9 mouse cellular contexts compared by ENCODE assay signal in genomic region chr13:21253986-21254385, GRCm38 (mm10). TPM values are rescaled to one million over a fixed set of nuclear protein-coding genes. Genes with fewer than 3 reads are reported as not detected.
DNase-seq lines count a peak whose midpoint lies in the region; ATAC-seq and TF ChIP-seq lines count a peak whose summit lies in the region.
"Had no signal": no experiment of that assay in that cellular context is flagged by ENCODE, and none has a peak within 500 bp of the region (broad histone marks: within the 10 kb centered on the region; RNA-seq: fewer than 3 reads in every experiment).

No protein-coding gene starts in this region.

- no peaks in the 10 kb centered on the region for H3K27me3 ChIP-seq in lung, embryonic 16.5 days (ENCODE audit: control insufficient read depth, insufficient read depth, low read depth, low read length)
- peaks cover 27% of the 10 kb centered on the region for H3K27me3 ChIP-seq in limb, embryonic 10.5 days (ENCODE audit: low read depth, poor library complexity, severe bottlenecking)
- peaks cover 21% of the 10 kb centered on the region for H3K27me3 ChIP-seq in neural tube, embryonic 13.5 days

- no peak for DNase-seq in lung, adult 2 months
- DNase-seq in cerebellum, postnatal 10 days, result peak; percentile 74 to 78
- peak; percentile 64 to 70 for DNase-seq in frontal cortex, postnatal 36 days (ENCODE audit: low spot score in 2 of 2)
- peak; percentile 74 for DNase-seq in limb, embryonic 10.5 days (ENCODE audit: low spot score)
- DNase-seq in spleen, adult 18-20 months, result no peak
- DNase-seq in lung, postnatal 10 days, result no peak

- H3K4me2 ChIP-seq in lung, embryonic 16.5 days (ENCODE audit: low read depth, low read length), result peak overlapping the region; percentile 69
- peak overlapping the region; percentile 61 for H3K4me2 ChIP-seq in neural tube, embryonic 13.5 days

- H3K4me1 ChIP-seq in lung, embryonic 16.5 days (replicated peaks; ENCODE audit: control insufficient read depth, insufficient read depth, low read length), result no peaks in the 10 kb centered on the region; the same call in 1 of the 2 replicates
- no peaks in the 10 kb centered on the region for H3K4me1 ChIP-seq in lung, adult 2 months (ENCODE audit: control insufficient read depth, insufficient read depth, low read length)
- H3K4me1 ChIP-seq in limb, embryonic 10.5 days, result peaks cover 4% of the 10 kb centered on the region; the same call in 1 of the 2 replicates
- peaks cover 5% of the 10 kb centered on the region; the same call in 1 of the 2 replicates for H3K4me1 ChIP-seq in neural tube, embryonic 13.5 days (replicated peaks)

- H3K9me3 ChIP-seq in lung, embryonic 16.5 days (ENCODE audit: control insufficient read depth, low read length), result no peaks in the 10 kb centered on the region
- no peaks in the 10 kb centered on the region for H3K9me3 ChIP-seq in limb, embryonic 10.5 days (replicated peaks)
- no peaks in the 10 kb centered on the region for H3K9me3 ChIP-seq in neural tube, embryonic 13.5 days

- 2% methylated on average over 16 of the region's 16 CpGs for WGBS in lung, embryonic 16.5 days
- WGBS in lung, adult 2 months, result 7% methylated on average over 16 of the region's 16 CpGs
- WGBS in limb, embryonic 10.5 days, result 1% methylated on average over 16 of the region's 16 CpGs
- WGBS in neural tube, embryonic 13.5 days, result 1% methylated on average over 16 of the region's 16 CpGs

- H3K27ac ChIP-seq in lung, embryonic 16.5 days (ENCODE audit: low read length), result no peak overlapping the region
- peak overlapping the region; percentile 71 for H3K27ac ChIP-seq in limb, embryonic 10.5 days
- H3K27ac ChIP-seq in neural tube, embryonic 13.5 days (replicated peaks), result no peak overlapping the region

- peak overlapping the region; percentile 52 for H3K9ac ChIP-seq in lung, embryonic 16.5 days (ENCODE audit: low read length)
- H3K9ac ChIP-seq in neural tube, embryonic 13.5 days, result peak overlapping the region; percentile 65

- no peak for TF ChIP-seq CTCF in lung, adult 2 months (IDR thresholded peaks at IDR 0.05; ENCODE audit: insufficient read depth, low read length)

- no peaks in the 10 kb centered on the region for H3K36me3 ChIP-seq in lung, embryonic 16.5 days (ENCODE audit: control insufficient read depth, insufficient read depth, low read length)
- no peaks in the 10 kb centered on the region for H3K36me3 ChIP-seq in limb, embryonic 10.5 days
- no peaks in the 10 kb centered on the region for H3K36me3 ChIP-seq in neural tube, embryonic 13.5 days

- no peak for TF ChIP-seq POLR2A in lung, adult 2 months (IDR thresholded peaks at IDR 0.05; ENCODE audit: borderline replicate concordance, extremely low read depth, low read depth, low read length)

- H3K4me3 ChIP-seq in lung, embryonic 16.5 days (ENCODE audit: low read length), result peak overlapping the region; percentile 42
- no peak overlapping the region for H3K4me3 ChIP-seq in lung, adult 2 months (replicated peaks; ENCODE audit: extremely low read depth, low read depth, low read length)
- peak overlapping the region; percentile 59 for H3K4me3 ChIP-seq in limb, embryonic 10.5 days
- H3K4me3 ChIP-seq in neural tube, embryonic 13.5 days, result peak overlapping the region; percentile 49

- ATAC-seq in lung, embryonic 16.5 days (ENCODE audit: low read depth), result no peak
- peak; percentile 88 for ATAC-seq in neural tube, embryonic 13.5 days (ENCODE audit: low read depth)

RNA-seq across cellular contexts. Expression of gene Gpx5, which starts 38.5 kb away (rescaled TPM):
- polyA plus RNA-seq in lung, embryonic 16.5 days (2015; fragmentation: Nextera tagmentation; extraction: Ambion mirVana), result not detected in 2 replicates
- polyA plus RNA-seq in lung, adult 2 months (2012; rRNA removed), result not detected in 2 replicates
- polyA plus RNA-seq in limb, embryonic 10.5 days (2016; fragmentation: Nextera tagmentation; extraction: Ambion mirVana), result not detected in 2 replicates
- not detected in 2 replicates for polyA plus RNA-seq in neural tube, embryonic 13.5 days (2015; fragmentation: Nextera tagmentation; extraction: Ambion mirVana)
- polyA plus RNA-seq: frontal cortex, adult 2 months had no signal

RNA-seq across cellular contexts. Expression of gene Gpx6, which starts 57.9 kb away (rescaled TPM):
- not detected in 2 replicates for polyA plus RNA-seq in lung, embryonic 16.5 days (2015; fragmentation: Nextera tagmentation; extraction: Ambion mirVana)
- not detected in 2 replicates for polyA plus RNA-seq in lung, adult 2 months (2012; rRNA removed)
- polyA plus RNA-seq in limb, embryonic 10.5 days (2016; fragmentation: Nextera tagmentation; extraction: Ambion mirVana), result 0.62 and 0.91 TPM in 2 replicates
- not detected in 2 replicates for polyA plus RNA-seq in neural tube, embryonic 13.5 days (2015; fragmentation: Nextera tagmentation; extraction: Ambion mirVana)

Comparison
In these comparisons a context has a peak if more than half of its experiments do, and no peak if none do; other contexts are left out.
1. DNase-seq: peak in cerebellum, postnatal 10 days (2 of 2), frontal cortex, postnatal 36 days (2 of 2) and limb, embryonic 10.5 days (single experiment); none in lung, adult 2 months (single experiment), spleen, adult 18-20 months (0 of 2) and lung, postnatal 10 days (single experiment).